Mouse (Mus musculus) heart, adult 8-10 months (tissue): ENCODE results near the gene Ndufaf8. TPM values are rescaled to one million over a fixed set of nuclear protein-coding genes. Genes with fewer than 3 reads are reported as not detected.
A peak's percentile ranks its signal among the peaks of the same experiment; 100 is the strongest.

ENCODE experiments used
- DNase-seq: peaks from one replicate; pipeline ENCODE4 v3.0.0; 2022; ENCODE audit warnings: low spot score
- microRNA-seq: library from miRNA; unstranded; fragments of <30 nt; microRNA quantifications from one replicate; pipeline ENCODE4 v1.2.0, GENCODE M21; 2022
- total RNA-seq, 4 experiments: library from RNA; stranded (reverse); gene quantifications; 2 replicates each; pipeline ENCODE4 v1.2.4; 2022

Gene Ndufaf8
- total RNA-seq, 4 experiments from 2014 or later, result 68.5 to 103 (median 82.8) TPM

DNA sequence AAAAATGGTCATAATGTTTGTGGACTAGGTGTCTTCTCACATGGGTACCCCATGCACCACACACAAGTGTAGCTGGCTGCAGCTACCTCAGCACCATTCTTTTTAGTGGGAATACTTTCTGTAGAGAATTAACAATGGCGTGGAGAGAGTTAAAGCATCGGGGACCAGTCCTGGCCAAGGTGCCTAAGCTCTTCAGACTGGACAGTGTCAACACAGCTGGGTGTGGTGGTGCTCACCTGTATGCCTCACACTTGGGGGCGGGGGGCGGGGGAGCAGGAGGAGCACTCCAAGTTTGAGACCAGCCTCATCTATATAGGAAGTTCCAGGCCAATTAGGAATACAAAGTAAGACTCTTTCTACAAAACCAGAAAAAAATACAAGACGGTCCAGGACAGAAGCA is 35.4 kb downstream of the Ndufaf8 start:
- no peak for DNase-seq

DNA sequence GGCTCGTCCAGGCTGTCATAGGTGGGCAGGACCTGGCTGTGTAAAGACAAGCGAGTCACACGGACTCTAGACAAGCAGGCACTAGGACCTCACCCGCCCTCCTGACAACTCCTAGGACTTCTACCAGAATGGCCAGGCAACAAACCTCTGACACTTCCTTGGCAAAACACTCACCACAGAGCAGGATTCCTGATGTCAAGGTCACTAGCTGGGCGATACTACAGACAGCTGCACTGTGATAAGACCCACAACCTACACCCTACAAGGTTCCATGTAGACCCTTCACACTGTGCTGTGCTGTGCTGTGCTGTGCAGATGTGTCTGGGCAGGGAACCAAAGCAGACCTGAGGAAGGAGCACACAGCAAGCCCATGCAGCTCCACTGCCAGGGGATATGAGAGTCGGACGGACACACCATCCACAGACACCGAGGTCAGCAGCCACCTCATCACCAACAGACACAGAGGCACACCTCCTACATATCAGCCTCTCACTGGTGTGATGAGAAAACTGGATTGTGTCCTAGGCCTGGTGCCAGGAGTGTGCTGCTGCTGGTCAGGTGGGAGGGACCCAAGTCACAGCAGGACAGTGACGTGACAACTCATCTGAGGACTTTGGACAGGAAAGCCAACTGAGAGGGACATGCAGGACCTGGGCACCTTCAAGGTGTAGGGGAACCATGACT is 36.3 kb downstream of the Ndufaf8 start:
- DNase-seq, result no peak

GRCm38 (mm10) chr11:120136195-120136594 is 37.5 kb downstream of the Ndufaf8 start:
- no peak for DNase-seq

GRCm38 (mm10) chr11:120136796-120137624 is 38.3 kb downstream of the Ndufaf8 start:
- DNase-seq, result no peak

DNA sequence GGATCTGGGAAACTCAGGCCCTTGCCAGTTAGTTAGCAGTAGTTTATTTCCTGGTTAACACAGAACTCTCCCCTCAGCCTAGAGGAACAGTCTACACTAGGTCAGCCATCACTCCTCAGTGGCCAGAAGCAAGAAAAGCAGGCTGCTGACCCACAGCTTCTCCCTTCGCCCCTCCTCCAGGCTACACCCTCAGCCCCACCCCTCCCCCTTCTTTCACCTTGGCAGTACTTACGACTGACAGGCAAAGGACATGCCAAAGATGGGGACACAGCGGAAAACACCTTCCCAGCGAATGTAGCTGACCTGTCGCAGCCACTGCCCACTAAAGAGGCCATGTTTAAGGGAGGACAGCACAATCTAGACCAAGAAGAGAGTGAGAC is 38.9 kb downstream of the Ndufaf8 start:
- DNase-seq, result no peak

GRCm38 (mm10) chr11:120139309-120139731 is 40.6 kb downstream of the Ndufaf8 start:
- no peak for DNase-seq

GRCm38 (mm10) chr11:120140255-120140654 is 41.5 kb downstream of the Ndufaf8 start:
- no peak for DNase-seq

DNA sequence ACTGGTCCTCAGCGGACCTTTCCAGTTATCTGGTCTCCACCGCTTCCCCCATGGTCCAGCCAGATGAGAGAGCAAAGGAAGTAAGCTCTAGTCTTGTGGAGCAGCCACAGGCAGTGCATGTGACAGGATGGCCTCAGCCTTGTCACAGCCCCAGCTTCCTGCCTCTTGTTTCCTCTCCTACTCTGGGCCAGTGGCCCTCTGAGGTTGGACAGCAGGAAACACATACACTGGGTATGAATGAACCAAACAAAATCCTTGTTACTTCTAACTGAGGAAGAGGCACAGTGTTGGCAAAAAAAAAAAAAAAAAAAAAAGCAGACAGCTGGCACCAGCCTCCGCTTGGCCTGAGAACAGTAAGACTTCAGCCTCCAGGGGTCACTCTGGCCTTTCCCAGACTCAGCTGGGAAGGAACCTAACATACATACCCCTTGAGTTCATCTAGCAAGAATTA is 43.9 kb downstream of the Ndufaf8 start:
- peak; percentile 90 for DNase-seq

GRCm38 (mm10) chr11:120143708-120144497 is 45.2 kb downstream of the Ndufaf8 start:
- no peak for DNase-seq

- no peak for DNase-seq
These were observed 49.6 kb downstream of the Ndufaf8 start for GRCm38 (mm10) chr11:120148201-120148855.

- no peak for DNase-seq
These were observed 50.9 kb downstream of the Ndufaf8 start for GRCm38 (mm10) chr11:120149510-120150200.

Small RNA genes within 50 kb of the gene (microRNA-seq; reads per million reads assigned to microRNA genes)
- not detected for gene Gm25948

Other genes with a start within 250 kb of the Ndufaf8 start
- 10 to 100 TPM; 29.9 to 33.7 (median 30.4) TPM for gene Chmp6, start 185.5 kb upstream of the Ndufaf8 start, total RNA-seq
- 10 to 100 TPM in 1 of 4 experiments, 1 to 10 TPM in 3; 4.8 to 10.0 (median 5.8) TPM for gene Baiap2, start 156.2 kb upstream of the Ndufaf8 start, total RNA-seq
- gene Aatk, start 51.8 kb upstream of the Ndufaf8 start, total RNA-seq, result 1 to 10 TPM; 3.1 to 6.2 (median 4.7) TPM
- gene Cep131, start 12.1 kb upstream of the Ndufaf8 start, total RNA-seq, result 10 to 100 TPM in 3 of 4 experiments, 1 to 10 TPM in 1; 8.9 to 16.0 (median 11.7) TPM
- 1 to 10 TPM; 4.8 to 7.0 (median 6.9) TPM for gene Tepsin, start 197 bp upstream of the Ndufaf8 start, total RNA-seq
- gene Slc38a10, start 52.4 kb downstream of the Ndufaf8 start, total RNA-seq, result 100 to 1,000 TPM in 1 of 4 experiments, 10 to 100 TPM in 3; 88.9 to 104 (median 91.6) TPM
- 10 to 100 TPM in 2 of 4 experiments, 1 to 10 TPM in 2; 6.2 to 12.6 (median 9.3) TPM for gene Bahcc1, start 134.0 kb downstream of the Ndufaf8 start, total RNA-seq
- gene Actg1, start 249.6 kb downstream of the Ndufaf8 start, total RNA-seq, result 100 to 1,000 TPM; 188 to 320 (median 251) TPM